Mouse (Mus musculus): Measurements from ENCODE around the gene Clip2.

DNA sequence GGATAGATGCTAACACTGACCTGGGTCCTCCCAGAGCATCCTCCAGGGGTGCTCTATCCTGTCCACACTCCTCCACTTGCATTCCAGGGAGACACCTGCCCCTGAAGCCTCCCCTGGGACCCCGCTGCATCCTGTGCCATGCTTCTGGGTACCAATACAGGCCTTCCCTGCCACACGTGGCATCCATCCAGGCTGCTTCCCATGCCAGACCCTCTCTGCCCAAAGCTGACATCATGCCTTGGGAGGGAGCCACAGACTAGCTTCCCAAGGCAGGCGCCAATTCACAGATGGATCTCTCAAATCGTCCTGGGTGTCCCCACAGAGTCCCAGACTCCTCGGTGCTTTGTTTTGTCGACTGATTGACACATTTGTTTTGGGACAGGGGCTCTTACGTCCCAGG lies 21.4 kb downstream of the Clip2 start:
- no peak for TF ChIP-seq TCF12 (IDR thresholded peaks at IDR 0.05; ENCODE audit: insufficient read depth, poor library complexity, severe bottlenecking)
- TF ChIP-seq CEBPB (IDR thresholded peaks at IDR 0.05; ENCODE audit: insufficient read depth, poor library complexity, severe bottlenecking), result no peak
